Mouse (Mus musculus) adrenal gland, postnatal 25 days (tissue): ENCODE data around the gene Cgn. TPM values are rescaled to one million over a fixed set of nuclear protein-coding genes. Genes with fewer than 3 reads are reported as not detected.
"Not testable (repeated sequence)": the region's sequence is repeated elsewhere in the genome, so short reads cannot be mapped to it uniquely, and the experiment has no call there.

Experiments used
- DNase-seq: peaks from one replicate; pipeline ENCODE4 v3.0.0; 2021; ENCODE audit warnings: mixed read lengths
- total RNA-seq: library from RNA; stranded (reverse); gene quantifications from 2 replicates; pipeline ENCODE4 v1.2.3, GENCODE M21; 2021

Cgn gene
- total RNA-seq, 1 experiment from 2014 or later = 1.3 TPM

DNA sequence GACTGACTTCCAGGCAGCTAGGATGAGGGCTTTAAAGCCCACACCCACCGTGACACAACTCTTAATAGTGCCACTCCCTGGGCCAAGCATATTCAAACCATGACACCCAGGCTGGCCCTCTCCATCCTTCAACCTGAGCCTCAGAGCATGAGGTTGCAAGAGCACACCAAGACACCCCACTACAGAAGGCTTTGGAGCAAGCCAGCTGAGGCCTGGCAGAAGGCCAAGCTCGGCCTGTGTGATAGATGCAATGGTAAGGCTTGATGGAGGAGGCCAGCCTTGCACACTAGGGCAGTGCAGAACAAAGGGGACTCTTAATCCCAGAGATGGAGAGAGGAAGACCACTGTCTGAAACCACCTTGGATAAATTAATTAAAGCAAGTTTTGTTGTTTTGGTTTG is 3.2 kb upstream of the Cgn start:
- peak; percentile 20 for DNase-seq

DNA sequence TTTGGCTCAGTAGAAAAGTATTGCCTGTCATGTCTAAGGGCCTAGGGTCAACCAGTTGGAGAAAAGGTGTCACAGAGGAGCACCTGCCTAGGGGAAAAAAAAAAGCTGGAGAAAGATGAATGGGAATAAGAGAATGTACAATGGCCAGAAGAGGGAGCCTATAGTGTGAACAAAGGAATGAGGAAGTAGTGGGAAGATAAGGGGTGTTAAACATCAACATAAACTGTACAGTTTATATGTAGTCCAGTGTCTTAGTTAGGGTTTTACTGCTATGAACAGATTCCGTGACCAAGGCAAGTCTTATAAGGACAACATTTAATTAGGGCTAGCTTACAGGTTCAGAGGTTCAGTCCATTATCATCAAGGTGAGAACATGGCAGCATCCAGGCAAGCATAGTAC is 2.8 kb upstream of the Cgn start:
- no peak for DNase-seq

DNA sequence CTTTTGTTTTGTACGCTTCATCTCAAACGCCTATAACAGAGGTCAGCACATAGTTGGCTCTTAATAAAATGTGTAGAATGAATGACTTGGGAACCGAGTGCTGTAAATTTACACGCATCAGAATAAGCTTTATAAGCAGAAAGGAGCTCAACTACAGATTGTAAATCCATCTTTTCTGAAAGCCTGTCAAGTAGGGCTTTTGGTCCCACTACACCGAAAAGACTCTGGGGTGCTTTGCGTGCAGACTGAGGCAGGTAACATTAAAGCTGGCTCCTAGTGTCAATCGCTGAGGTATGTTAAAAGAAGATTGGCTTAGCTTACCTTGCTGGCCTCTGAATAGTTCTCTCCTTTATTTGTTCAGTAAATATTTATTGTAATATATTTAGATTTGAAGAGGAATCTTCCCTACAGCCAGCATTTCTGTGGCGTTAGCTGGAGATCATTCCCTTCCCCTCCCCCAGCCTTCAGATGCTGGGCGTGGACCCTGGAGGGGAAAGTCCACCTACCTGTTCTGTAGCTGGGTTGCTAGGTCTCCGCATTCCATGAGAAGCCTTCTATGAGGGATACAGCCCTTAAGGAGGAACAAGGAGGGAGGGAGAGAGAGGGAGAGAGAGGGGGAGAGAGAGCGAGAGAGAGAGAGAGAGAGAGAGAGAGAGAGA is 959 bp upstream of the Cgn start:
- DNase-seq = no peak

DNA sequence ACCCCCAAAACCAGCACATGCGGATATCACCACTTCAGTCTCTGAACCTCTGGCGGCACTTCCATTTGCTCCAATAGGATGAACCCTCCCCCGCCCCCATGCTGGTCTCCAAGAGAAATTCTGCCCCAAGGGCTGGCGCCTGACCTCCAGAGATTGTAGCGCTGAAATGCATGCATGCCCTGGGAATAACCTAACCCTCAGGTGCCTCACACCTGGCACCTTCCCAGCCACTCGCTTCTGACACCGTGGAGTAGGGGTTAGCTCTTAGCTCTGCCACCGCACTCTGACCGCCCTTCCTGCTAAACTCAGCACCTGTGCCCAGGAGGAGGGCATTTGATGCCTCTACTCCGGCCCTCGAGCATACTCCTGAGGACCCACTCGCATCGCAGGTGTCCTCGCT is 334 bp downstream of the Cgn start:
- DNase-seq = no peak

DNA sequence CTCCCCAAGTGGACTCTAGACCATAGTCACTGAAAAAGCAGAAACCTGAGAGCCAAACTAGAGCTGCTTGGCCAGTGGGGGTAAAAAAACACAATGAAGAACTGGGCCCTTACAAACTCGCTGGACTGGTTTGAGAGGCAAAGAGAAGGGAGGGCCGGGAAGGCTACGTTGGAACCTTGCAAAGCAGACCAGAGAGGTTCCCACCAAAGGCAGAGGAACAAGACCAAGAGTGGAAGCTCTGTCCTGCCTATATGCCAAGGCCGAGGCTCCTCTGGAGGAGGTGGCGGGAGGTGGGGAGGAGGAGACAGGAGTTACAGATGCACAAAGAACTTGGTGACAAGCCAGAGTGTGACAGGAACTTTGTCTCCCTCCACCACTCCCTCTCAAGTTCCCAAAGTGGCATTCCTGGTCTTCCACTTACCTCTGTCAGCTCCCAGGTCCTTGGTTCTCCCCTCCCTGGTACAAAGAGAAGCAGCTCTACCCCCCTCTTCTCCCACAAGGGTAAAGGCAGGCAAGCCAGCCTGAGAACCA is 2.1 kb downstream of the Cgn start:
- DNase-seq = no peak

DNA sequence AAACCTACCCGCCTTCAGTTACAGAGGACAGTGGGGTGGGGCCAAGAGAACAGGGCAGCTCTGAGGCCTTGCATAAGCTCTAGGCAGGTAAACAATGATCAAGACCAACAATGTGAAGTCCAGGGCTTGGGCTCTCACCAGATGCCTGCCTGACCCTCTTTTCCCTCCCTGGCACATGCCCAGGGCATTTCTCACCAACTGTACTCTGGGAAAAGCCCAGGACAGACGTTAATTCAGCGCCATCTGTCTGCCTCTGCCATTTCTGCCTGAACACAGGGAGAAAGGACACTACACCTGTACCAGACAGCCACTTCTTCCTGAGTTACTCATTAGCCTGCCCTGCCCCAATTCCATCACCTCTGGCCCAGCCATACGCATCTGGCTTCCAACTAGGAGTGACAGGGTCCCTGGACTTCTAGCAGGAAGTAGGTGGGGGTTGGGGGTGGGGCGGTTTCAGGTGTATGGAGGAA is 2.8 kb downstream of the Cgn start:
- no peak for DNase-seq

DNA sequence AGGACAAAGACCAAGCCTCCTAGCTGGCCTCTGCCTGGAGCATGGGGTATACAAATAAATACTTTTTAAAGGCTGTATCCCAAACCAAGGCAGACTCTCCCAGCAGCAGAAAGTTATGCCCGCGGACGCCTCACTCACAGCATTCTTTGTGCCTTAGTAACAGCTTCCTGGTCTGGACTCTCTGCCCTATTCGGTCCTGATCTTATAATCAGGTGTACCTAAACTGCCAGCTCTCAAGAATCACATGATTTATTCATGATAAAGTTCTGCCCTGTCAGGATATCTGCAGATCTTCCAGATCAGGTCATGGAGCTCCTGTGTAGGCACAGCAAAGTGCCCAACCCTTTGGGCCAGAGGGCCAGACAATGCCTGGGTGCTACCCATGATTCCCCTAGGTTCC is 3.4 kb downstream of the Cgn start:
- no peak for DNase-seq

DNA sequence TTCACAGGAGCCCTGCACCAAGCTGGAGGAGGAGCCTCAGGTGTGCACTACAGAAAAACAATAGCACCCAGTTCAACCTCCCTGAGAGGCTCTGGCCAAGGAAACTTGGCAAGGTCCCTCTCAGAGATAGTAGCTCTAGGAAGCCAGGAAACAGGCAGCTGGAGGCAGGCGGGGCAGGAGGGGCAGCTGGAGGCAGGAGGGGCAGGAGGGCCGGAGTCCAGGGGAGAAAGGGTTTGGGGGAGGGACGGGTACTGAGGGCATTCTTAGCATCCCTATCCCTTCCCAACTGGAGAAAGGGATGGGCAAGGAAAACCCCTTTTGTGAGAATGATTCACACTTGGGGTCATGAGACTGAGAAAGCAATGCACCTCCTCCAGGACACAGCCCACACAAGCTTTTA is 4.9 kb downstream of the Cgn start:
- DNase-seq = no peak

DNA sequence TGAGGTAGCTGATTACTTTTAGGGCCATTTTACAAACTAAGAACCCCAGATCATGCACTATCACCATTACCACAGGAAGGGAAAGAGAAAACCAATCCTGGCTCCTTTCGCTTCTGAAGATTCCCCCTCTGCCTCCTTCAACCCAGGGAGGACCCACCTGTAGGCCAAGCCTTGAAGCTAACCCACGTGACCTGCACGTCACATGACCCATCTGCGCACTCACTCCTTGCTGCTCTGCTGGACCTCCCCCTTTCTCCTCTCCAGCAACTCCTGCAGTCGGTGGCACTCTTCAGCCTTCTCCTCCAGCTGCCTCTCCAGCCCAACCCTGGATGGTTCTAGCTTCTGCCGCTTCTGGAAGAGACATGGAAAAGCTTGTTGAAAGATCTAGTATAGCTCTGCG is 10.4 kb downstream of the Cgn start:
- no peak for DNase-seq

DNA sequence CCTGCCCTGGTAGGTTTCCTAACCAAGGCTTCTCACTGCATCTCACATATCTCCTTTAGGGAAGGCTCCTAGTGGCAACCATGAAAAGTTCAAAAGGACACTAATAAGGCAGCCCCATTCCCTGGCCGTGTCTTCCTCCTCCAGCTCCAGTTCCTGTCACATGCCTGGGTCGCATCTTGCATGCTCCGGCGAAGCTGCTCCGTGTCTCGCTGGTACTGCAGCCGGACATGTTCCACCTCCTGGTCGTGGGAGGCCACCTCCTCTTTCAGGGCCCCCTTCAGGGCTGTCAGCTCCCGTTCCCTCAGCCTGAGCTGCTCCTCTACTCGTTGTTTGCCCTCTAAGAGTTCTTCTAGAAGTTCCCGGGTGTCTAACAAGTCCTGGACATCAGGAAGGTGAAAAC is 12.3 kb downstream of the Cgn start:
- DNase-seq = no peak

DNA sequence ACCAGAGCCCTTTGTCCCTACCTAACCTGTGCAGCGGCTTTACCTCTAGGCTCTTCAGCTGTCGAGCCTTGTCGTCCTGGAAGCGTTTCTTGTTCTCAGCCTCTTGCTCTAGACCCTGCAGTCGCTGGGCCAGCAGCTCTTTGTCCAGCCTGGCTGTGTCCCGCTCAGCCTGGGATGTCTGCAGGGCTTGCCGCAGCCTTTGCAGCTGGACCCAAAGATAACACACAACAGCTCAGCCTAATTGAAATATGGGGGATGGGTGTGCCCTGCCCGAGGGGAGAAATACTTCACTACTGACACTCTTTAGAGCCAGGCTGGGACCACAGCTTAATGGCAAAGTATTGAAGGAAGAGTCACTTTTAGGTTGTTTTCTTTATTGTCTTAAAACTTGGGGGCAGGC is 20.8 kb downstream of the Cgn start:
- DNase-seq = not testable (repeated sequence)

DNA sequence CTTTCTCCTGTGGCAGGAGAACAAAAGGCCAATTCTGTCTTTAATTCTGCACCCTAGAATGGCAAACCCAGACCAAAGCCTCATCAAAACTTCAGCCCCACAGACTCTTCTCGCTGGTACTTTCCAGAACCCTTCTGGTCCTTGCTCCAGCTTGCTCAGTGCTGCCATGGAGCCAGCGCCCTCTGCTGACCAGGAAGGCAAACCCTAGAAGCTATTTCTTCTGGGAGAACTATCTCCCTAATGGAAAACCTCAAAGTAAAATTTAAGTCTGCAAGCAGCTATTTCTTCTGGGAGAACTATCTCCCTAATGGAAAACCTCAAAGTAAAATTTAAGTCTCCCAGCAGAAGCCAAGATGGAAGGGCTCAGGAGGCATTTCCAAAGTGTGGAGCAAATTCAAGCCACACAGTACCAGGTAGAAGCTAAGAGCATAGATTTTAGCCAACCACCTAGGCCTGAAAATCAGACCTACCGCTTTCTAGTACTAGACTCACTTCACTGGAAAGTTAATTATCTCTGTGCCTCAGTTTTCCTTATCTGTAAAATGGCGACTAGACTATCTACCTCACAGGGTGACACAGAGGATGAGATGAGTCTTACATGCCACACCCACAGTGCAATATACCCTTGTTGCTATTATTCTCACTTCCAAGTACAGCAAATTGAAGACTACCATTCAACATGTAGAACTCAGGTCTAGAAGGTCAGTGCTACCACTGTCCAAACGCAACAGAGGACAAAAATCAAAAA is 21.6 kb downstream of the Cgn start:
- DNase-seq = not testable (repeated sequence)

DNA sequence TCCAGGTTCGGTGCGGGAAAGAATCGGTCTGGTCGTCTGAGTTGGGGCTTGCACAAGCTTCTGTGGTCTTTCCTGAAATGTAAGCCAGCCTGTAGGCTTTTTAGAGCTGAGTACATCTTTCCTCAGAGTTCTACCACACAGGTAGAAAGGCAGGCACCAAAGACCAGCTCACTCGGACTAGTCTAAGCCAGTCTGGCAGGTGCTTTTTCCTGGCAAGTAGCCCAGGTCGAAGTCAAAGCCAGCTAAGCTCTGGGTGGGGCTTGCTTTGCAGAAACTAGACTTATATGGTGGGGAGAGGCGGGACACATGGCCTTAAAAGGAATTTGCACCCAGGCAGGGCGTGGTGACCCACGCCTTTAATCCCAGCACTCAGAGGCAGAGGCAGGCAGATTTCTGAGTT is 27.9 kb downstream of the Cgn start:
- DNase-seq = not testable (repeated sequence)

DNA sequence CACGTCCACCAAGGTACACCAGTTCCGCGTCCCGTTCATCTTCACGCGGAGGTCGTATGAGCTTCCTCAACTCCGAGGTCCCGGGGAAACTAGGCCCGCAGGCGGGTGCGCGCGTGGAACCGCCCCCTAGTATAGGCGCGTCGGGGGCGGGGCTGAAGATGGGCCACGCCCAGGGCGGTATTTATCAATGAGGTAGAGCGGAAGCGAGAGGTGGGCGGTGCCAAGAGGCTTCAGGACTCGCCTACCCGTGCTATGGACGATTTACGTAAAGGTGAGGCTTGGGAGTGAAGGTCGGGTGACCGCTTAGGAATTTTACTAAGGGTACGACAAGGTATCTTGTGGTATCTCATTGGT is 28.3 kb downstream of the Cgn start:
- DNase-seq = peak; percentile 49

DNA sequence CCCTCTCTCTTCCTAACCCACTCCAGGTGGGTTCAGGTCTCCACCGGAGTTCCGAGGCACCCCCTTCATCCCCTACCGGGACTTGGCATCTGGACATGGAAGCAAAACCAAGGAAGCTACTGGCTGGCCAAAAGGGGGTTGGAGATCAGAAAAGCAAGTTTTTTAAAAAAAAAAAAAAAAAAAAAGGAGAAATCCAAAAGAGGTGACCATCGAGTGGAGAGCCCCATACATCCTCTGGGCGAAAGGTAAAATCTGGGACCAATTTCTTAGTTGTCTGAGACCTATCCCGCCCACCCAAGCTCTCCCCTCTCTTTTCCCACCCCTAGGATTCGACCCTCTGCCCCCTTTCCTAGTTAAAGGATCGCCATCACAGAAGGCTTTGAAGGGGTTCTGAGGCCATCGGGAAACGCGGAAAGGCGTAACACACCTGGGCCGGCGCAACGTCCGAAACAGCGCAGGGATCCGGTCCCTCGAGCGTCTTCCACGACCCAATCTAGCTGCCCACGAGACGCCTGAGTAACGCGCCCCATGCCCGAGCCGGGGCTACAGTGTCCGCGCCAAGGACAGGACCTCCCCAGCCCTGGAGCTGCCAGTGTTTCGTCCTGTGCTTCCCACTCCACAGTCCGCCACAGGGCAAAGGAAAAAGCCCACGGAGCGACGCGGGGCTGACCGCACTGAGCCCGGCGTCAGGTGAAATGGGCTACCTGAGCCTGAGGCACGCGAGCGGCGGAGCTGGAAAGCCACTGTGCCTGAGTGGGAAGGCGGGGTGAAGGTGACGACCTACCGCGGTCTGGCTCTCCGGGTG is 28.8 kb downstream of the Cgn start:
- not testable (repeated sequence) for DNase-seq

DNA sequence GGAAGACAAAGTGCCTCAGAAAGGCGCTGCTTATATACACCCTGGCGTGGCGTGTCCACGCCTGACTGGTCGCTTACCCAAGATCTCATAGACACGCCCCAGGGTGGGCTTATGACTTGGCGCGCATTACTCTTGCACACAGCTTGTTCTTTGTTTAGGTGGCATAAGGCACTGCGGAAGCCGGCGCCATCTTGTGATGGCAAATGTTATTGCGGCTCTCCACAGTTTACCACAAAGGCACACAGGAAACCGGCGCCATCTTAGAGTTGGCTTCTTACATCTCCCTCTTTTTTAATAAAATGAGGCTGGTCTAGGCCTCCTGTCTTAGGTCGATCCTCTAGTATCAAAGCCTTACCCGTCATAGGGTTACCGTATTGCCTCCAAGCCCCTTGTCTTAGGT is 40.6 kb downstream of the Cgn start:
- DNase-seq = no peak

DNA sequence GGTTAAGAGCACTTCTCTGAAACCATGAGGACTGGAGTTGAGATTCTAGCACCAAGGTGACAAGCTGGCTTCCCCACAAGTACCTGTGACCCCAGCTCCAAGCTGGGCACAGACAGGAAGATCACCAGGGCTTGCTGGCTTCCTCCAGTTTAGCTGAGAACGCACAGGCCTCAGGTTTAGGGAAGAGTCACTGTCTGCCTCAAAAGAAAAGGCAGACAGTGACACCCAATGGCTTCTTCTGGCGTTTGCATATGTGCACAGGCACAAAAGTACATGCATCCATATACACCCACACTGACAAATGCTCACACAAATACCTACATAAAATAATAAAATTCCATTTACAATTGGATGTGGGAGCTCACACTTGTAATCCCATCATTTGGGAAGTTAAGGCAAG is 62.7 kb downstream of the Cgn start:
- DNase-seq = not testable (repeated sequence)

DNA sequence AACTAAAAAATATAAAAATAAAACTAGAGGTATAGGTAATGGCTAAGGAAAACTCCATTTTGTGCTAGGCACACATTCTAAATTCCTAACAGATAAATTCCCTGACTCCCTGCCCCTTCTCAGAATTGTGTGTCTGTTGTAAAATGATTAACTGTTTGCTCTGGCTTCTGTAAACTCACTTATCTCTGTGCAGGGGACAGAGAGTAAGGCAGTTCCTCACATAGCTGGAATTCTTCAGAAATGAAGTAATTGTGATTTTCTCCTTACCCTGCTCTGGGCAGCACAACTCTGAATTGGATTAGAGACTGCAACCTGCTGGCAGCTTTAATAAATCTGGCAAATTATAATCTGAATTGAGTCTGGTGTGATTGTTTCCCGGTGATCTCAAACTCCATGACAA is 68.0 kb downstream of the Cgn start:
- DNase-seq = not testable (repeated sequence)

DNA sequence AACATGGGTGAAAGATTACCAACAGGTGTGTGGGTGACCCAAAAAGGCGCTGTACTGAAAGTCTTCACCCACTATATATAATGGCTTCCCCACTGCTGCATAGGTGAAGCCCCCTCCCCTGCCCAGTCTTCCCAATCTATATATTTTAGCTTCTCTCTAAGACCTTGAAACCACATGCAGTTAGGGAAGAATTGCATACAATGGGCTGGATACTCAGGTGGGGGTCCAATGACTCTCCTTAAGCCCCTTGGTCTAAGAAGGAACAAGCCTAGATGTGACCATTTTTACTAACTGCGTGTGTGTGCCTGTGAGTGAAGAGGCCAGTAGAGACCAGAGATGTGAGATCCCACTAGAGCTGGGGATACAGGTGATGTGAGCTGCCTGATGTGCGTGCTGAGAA is 72.9 kb downstream of the Cgn start:
- not testable (repeated sequence) for DNase-seq

DNA sequence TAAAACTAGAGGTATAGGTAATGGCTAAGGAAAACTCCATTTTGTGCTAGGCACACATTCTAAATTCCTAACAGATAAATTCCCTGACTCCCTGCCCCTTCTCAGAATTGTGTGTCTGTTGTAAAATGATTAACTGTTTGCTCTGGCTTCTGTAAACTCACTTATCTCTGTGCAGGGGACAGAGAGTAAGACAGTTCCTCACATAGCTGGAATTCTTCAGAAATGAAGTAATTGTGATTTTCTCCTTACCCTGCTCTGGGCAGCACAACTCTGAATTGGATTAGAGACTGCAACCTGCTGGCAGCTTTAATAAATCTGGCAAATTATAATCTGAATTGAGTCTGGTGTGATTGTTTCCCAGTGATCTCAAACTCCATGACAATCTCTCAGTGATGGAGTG is 75.7 kb downstream of the Cgn start:
- not testable (repeated sequence) for DNase-seq
